Mouse (Mus musculus): ENCODE results near the gene Shc1. TPM values are rescaled to one million over a fixed set of nuclear protein-coding genes. Genes with fewer than 3 reads are reported as not detected.

Gene Shc1
- polyA plus RNA-seq, 1 experiment, result 17.5 TPM

DNA sequence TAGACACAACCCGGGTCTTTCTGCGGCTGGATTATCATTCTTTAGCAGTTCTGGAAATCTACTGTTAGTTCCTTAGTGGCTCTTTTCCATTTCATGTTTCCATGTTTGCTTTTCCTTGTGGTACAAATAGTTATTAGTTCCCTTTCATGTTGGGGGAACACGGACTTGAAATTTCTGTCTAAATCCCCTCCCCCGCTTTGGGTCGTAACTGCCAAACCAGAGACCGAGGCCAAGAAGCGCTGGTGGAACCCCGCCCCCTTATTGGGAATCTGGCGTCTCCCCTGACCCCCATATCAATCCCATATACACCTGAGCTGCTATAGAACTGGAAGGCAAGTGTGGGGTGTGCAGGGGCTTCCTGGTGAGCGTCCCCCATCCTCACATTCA is 22.8 kb upstream of the Shc1 start:
- TF ChIP-seq POLR2A (IDR thresholded peaks at IDR 0.05; ENCODE audit: extremely low read depth, insufficient read depth, low read length) (no peak), CTCF (IDR thresholded peaks at IDR 0.05; ENCODE audit: extremely low read depth, insufficient read depth, low read length) (no peak)
- Histone ChIP-seq H3K27ac (ENCODE audit: insufficient read depth, low read length) (peak overlapping the region; percentile 47; the same call in 1 of the 2 replicates), H3K4me1 (ENCODE audit: control insufficient read depth, insufficient read depth, low read length) (peaks cover 5% of the 10 kb centered on the region), H3K4me3 (ENCODE audit: insufficient read depth, low read length) (peak overlapping the region; percentile 56; the same call in 1 of the 2 replicates)

DNA sequence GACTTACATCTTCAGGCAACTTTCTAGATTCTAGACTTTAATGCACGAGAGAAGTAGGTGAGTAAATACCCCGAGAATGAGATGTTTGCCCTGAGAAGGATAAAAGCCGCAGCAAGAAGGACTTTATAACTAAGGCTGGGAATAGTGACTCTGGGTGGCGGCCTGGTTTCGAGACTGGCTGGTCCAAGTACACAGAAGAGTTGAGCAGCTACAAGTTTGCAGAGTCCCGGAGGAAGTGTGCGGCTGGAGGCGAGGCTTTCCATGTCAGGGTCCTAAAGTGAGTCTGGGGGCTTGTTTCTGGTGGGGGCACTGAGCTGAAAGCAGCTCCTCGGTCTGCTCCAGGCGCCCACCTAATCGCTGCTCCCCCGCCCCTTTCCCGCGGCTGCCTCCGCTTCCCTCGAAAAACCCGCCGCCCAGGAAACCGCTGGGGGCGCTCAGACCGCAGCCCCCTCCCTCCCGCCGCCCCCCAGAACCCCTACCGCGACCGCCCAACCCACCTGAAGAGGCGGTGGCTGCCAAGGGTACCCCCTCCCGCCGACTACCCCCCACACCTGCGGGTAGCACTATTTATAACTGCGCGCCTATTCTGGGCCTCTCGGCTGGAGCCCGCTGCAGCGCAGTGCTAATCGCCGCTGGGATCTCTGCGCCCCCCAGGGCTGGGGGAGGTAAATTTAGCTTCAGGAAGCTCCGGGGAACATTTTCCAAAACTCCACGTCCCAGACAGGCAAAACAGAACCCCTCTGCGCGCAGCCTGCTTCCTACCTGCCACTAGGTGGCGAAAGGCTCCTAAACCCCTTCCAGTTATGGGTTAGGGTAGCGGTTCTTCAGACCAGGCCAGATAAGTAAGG is 22.2 kb upstream of the Shc1 start:
- H3K27ac ChIP-seq (ENCODE audit: insufficient read depth, low read length), result no peak overlapping the region
- peak; percentile 78 for TF ChIP-seq CTCF (IDR thresholded peaks at IDR 0.05; ENCODE audit: extremely low read depth, insufficient read depth, low read length)
- no peak for TF ChIP-seq POLR2A (IDR thresholded peaks at IDR 0.05; ENCODE audit: extremely low read depth, insufficient read depth, low read length)
- peaks cover 5% of the 10 kb centered on the region for H3K4me1 ChIP-seq (ENCODE audit: control insufficient read depth, insufficient read depth, low read length)
- H3K4me3 ChIP-seq (ENCODE audit: insufficient read depth, low read length), result peak overlapping the region; percentile 56

DNA sequence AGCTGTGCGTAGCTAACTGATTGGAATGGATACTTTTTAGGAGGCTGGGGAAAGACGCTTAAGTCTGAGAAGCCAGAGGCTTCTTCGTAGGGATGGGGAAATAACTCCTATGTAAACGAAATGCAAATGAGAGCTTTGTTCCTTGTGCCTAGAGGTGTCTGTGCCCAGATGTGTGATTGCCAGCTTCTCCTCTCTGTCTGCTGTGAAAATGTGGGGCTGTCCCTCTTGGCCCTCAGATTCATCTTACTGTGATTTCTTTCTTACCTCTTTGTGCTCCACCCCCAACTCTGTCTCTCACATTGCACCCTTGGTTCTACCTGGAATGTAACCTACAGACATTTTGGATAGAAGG is 21.6 kb upstream of the Shc1 start:
- H3K4me3 ChIP-seq (ENCODE audit: insufficient read depth, low read length), result peak overlapping the region; percentile 6; the same call in 1 of the 2 replicates
- no peak for TF ChIP-seq POLR2A (IDR thresholded peaks at IDR 0.05; ENCODE audit: extremely low read depth, insufficient read depth, low read length)
- H3K27ac ChIP-seq (ENCODE audit: insufficient read depth, low read length), result no peak overlapping the region
- 0 out of 2 replicates have a peak, but pooled peaks cover 2% of the 10 kb centered on the region for H3K4me1 ChIP-seq (ENCODE audit: control insufficient read depth, insufficient read depth, low read length)

DNA sequence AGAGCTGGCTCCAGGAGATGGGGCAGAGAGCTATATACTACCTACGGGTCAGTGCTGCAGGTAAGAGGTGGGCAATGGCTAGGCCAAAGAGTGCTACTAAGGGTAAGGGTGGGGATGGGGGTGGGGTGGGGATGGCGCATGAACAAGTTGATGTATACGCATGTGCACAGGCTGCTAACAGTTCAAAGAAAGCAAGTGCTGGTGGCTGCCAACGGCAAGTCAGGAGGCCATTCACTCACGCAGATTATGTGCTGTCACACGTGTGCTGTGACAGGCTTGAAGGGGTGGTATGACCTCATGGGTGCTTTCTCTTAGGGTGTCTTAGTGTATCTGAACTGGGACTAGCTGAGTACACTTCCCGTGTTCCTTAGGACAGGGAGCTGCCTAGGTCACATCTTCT is 16.9 kb upstream of the Shc1 start:
- H3K4me1 ChIP-seq (ENCODE audit: control insufficient read depth, insufficient read depth, low read length), result no peaks in the 10 kb centered on the region
- no peak overlapping the region for H3K4me3 ChIP-seq (ENCODE audit: insufficient read depth, low read length)
- TF ChIP-seq CTCF (IDR thresholded peaks at IDR 0.05; ENCODE audit: extremely low read depth, insufficient read depth, low read length), result no peak
- TF ChIP-seq POLR2A (IDR thresholded peaks at IDR 0.05; ENCODE audit: extremely low read depth, insufficient read depth, low read length), result no peak
- H3K27ac ChIP-seq (ENCODE audit: insufficient read depth, low read length), result no peak overlapping the region

DNA sequence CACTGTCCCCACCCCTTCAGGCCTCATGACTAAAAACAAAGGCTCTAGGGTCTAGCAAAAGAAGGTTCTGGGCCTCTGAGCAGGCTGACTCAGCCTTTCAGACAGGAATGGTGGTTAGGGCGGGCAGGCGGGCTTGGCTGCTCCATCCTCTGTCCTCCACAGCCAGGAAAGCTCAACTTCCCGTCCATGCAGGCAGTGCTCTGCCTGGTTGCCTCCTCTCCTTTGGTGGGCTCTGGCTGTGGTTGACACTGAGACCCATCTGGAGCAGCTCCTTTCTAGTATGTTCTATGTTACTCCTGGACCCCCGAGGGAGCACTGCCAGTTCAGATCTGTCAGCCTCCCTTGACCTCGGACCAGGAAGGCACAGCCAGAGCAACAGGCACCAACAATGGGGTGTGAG is 15.6 kb upstream of the Shc1 start, which contains the start of gene Lenep:
Lenep (minus strand) TSS at position 101 of the 400 bp plus-strand sequence.
- TF ChIP-seq POLR2A (IDR thresholded peaks at IDR 0.05; ENCODE audit: extremely low read depth, insufficient read depth, low read length), result no peak
- TF ChIP-seq CTCF (IDR thresholded peaks at IDR 0.05; ENCODE audit: extremely low read depth, insufficient read depth, low read length), result no peak
- no peak within 1 kb of the TSS for H3K4me3 ChIP-seq (ENCODE audit: insufficient read depth, low read length)
- no peak within 1 kb of the TSS for H3K27ac ChIP-seq (ENCODE audit: insufficient read depth, low read length)
- 0 out of 2 replicates have a peak, but pooled peaks cover 2% of the 10 kb centered on the region for H3K4me1 ChIP-seq (ENCODE audit: control insufficient read depth, insufficient read depth, low read length)

DNA sequence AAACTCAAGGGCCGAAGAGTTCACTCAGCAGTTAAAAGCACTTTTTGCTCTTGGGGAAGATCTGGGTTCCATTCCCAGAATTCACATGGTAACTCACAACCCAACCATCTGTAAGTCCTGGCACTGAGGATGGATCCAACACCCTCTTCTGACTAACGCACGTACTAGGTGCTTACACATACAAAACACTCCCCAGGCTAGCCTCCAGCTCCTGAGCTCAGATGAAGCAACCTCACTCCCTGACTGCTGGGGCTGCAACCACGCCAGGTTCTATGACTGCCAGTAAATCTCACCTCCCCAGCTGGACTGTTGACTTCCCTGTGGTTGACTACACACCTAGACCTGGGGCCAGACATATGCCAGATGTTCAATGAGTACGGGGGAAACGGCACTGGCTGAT is 11.4 kb upstream of the Shc1 start:
- peaks cover 6% of the 10 kb centered on the region; the same call in 1 of the 2 replicates for H3K4me1 ChIP-seq (ENCODE audit: control insufficient read depth, insufficient read depth, low read length)
- no peak overlapping the region for H3K4me3 ChIP-seq (ENCODE audit: insufficient read depth, low read length)
- H3K27ac ChIP-seq (ENCODE audit: insufficient read depth, low read length), result no peak overlapping the region
- TF ChIP-seq POLR2A (IDR thresholded peaks at IDR 0.05; ENCODE audit: extremely low read depth, insufficient read depth, low read length) (no peak), CTCF (IDR thresholded peaks at IDR 0.05; ENCODE audit: extremely low read depth, insufficient read depth, low read length) (no peak)

DNA sequence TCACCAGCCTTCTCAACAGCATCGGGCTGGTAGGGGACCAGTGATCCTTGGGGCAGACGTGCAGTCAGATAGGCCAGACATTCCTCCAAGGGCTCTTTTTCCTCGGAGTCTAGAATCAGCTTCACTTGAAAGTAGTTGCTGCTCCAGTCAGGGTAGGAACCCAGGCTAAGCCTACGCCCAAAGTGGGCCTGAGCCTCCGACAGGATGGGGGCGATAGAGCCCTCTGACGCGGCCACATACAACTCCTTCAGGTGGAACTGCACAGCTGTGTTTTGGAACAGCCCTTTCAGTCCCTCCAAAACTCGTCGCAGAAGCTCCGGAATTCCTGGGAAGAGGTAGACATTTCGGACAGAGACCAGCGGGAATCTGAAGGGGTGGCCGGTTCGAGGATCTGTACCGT is 9.8 kb upstream of the Shc1 start:
- H3K4me1 ChIP-seq (ENCODE audit: control insufficient read depth, insufficient read depth, low read length), result peaks cover 6% of the 10 kb centered on the region; the same call in 1 of the 2 replicates
- no peak overlapping the region for H3K27ac ChIP-seq (ENCODE audit: insufficient read depth, low read length)
- no peak overlapping the region for H3K4me3 ChIP-seq (ENCODE audit: insufficient read depth, low read length)
- TF ChIP-seq POLR2A (IDR thresholded peaks at IDR 0.05; ENCODE audit: extremely low read depth, insufficient read depth, low read length), result no peak
- TF ChIP-seq CTCF (IDR thresholded peaks at IDR 0.05; ENCODE audit: extremely low read depth, insufficient read depth, low read length), result no peak

DNA sequence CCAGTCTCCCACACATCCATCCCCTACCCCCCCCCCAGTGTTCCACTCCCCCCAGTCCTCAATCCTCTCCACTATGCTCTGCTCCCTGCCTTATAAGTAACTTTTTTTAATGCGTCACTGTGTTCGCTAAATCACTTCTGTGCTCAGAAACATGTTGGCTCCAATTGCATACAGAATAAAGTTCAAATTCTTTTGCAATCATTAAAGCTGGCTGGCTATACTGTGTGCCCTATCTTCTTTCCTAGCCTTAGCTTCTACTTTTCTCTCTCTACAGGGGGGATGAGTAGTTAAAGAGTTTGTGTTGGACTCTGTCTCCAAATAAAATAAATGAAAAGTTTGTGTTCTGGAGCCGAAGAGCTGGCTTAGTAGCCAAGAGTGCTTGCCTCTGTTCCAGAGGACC is 8.5 kb upstream of the Shc1 start:
- no peak for TF ChIP-seq POLR2A (IDR thresholded peaks at IDR 0.05; ENCODE audit: extremely low read depth, insufficient read depth, low read length)
- peaks cover 6% of the 10 kb centered on the region; the same call in 1 of the 2 replicates for H3K4me1 ChIP-seq (ENCODE audit: control insufficient read depth, insufficient read depth, low read length)
- no peak overlapping the region for H3K4me3 ChIP-seq (ENCODE audit: insufficient read depth, low read length)
- no peak overlapping the region for H3K27ac ChIP-seq (ENCODE audit: insufficient read depth, low read length)

DNA sequence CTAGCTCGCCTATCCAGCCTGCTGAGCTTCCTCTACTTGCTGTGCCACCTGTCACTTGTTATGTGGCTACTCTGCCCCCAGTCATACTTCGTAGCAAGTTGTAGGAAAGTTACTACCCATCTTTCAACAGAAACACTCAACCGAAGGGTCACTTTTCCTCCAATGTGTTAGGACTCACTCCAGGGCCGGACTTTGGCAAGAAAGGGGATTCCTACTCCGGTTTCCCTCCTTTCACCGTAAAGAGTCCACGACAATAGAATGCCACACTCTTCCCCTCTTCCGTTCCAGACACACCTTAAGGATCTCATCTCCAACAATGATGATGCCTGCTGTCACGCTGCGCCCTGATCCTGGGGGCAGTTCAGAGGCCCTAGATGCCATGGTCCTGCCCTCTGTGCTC is 7.4 kb upstream of the Shc1 start:
- Histone ChIP-seq H3K27ac (ENCODE audit: insufficient read depth, low read length) (no peak overlapping the region), H3K4me1 (ENCODE audit: control insufficient read depth, insufficient read depth, low read length) (peaks cover 6% of the 10 kb centered on the region; the same call in 1 of the 2 replicates), H3K4me3 (ENCODE audit: insufficient read depth, low read length) (peak overlapping the region; percentile 30)
- TF ChIP-seq CTCF (IDR thresholded peaks at IDR 0.05; ENCODE audit: extremely low read depth, insufficient read depth, low read length) (no peak), POLR2A (IDR thresholded peaks at IDR 0.05; ENCODE audit: extremely low read depth, insufficient read depth, low read length) (no peak)
